Mouse (Mus musculus): ENCODE data around the gene Nckap5.

Gene Nckap5

DNA sequence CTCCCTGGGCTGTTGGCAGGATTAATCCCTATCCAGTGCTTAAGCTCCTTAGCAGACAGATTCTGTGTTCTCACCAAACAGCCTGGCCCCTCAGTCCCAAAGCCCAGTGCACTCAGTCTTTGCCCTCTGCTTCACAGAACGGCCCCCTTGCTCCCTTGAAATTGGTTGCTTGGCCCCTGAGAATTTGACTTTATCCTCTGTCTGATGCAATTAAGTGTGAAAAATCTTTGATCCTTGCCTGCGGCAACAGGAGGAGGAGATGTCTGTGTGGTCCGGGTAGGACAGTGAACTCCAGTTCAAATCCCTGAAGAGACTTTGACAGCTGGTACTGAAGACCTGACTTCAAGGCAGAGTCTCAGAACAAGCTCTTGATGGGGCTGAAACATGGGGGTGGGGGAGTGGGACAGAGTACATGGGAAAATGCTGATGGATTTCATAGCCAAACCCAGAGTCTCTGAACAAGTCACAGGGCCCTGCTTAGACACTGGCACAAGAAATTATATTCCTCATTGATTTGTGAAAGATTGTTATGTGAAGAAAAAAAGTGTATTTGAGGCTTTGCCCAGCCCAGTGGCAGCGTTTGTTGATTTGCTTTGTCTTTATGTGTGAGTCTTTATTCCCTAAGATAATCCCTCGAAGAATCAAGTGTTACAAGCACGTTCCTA lies 65.0 kb downstream of the Nckap5 start:
- no peak for DNase-seq (ENCODE audit: low spot score in 2 of 2)

DNA sequence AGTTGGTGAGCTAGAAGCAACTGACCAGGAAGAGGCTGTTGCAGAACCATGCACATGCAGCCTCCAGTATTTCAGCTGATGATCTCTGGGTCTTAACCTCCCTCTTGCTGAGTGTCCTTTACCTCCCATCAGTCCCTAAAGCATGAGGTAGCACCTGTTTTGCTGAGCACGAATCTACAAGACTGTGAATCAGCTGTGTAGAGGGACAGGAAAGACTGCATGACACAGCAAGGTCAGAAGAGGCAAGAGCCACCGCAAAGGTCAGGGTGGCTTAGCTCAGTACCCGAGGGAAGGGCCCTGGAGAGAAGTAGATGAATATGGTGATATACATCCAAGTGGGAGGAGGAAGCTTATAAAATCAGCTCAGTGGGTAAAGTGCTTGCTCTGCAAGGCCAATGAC lies 66.4 kb downstream of the Nckap5 start:
- DNase-seq (ENCODE audit: low spot score in 2 of 2): no peak

GRCm38 (mm10) chr1:126763192-126763591 lies 67.4 kb downstream of the Nckap5 start:
- DNase-seq (ENCODE audit: low spot score in 2 of 2): no peak

- no peak for DNase-seq (ENCODE audit: low spot score in 2 of 2)
Observed at GRCm38 (mm10) chr1:126760386-126760785, 70.2 kb downstream of the Nckap5 start.

- no peak for DNase-seq (ENCODE audit: low spot score in 2 of 2)
Observed at GRCm38 (mm10) chr1:126755682-126756081, 74.9 kb downstream of the Nckap5 start.

- DNase-seq (ENCODE audit: low spot score in 2 of 2): no peak
Observed at GRCm38 (mm10) chr1:126753611-126754010, 77.0 kb downstream of the Nckap5 start.

- no peak for DNase-seq (ENCODE audit: low spot score in 2 of 2)
Observed at GRCm38 (mm10) chr1:126752247-126753037, 78.2 kb downstream of the Nckap5 start.

GRCm38 (mm10) chr1:126751137-126751536 lies 79.5 kb downstream of the Nckap5 start:
- DNase-seq (ENCODE audit: low spot score in 2 of 2): no peak

DNA sequence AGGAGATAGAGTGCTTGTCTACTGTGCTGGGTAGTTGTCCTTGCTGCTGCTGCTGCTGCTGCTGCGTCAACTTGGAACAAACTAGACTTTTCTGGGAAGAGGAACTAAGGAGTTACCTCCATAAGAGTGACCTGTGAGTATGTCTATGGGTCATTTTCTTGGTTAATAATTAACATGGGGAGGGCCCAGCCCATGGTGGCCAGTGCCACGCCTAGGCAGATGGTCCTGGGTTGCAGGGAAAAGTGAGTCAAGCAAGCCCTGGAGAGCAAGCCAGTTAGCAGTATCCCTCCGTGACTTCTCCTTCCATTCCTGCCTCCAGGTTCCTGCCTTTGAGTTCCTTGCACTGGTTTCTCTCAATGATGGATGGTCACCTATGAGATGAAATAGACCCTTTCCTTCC lies 80.4 kb downstream of the Nckap5 start:
- no peak for DNase-seq (ENCODE audit: low spot score in 2 of 2)

- DNase-seq (ENCODE audit: low spot score in 2 of 2): no peak
Observed at GRCm38 (mm10) chr1:126747914-126748313, 82.7 kb downstream of the Nckap5 start.

GRCm38 (mm10) chr1:126745482-126746136 lies 85.0 kb downstream of the Nckap5 start:
- no peak for DNase-seq (ENCODE audit: low spot score in 2 of 2)

GRCm38 (mm10) chr1:126744631-126745305 lies 85.8 kb downstream of the Nckap5 start:
- DNase-seq (ENCODE audit: low spot score in 2 of 2): no peak

DNA sequence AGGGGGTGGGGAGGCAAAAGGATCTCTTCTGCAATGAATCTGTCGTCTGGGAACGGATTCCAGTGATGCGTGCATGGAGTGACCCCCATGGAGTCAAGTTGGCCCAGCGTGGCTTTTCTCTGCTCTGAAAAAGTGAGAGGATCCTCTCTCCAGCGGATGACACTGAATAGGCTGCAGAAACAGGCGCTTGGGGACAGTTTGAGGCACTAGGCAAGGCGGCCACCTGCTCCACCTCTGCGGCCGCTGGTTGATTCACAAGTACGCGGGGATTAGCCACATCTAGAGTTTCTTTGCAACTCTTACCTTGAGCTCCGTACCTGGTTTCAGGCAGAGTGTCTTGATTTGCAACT lies 92.3 kb downstream of the Nckap5 start:
- no peak for DNase-seq (ENCODE audit: low spot score in 2 of 2)

GRCm38 (mm10) chr1:126737554-126738290 lies 92.9 kb downstream of the Nckap5 start:
- DNase-seq (ENCODE audit: low spot score in 2 of 2): peak; percentile 25 to 47

DNA sequence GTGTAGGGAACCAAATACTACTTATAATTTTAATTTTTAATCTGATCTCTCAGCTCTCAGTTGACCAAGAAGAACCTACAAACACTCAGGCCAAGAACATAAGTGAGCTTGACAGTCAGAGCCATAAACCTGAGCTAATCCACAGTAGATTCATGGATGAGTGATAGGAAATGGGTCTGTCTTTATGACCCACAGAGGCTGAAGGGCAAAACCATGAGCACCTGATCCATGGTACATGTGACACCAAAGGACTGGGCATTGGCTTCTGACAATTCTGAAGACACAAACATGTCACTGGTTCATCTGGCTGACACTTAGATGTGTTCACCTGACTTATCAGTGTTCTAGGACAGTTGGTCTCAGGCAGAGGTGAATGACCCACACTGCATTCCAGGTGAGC lies 98.9 kb downstream of the Nckap5 start:
- DNase-seq (ENCODE audit: low spot score in 2 of 2): no peak

DNA sequence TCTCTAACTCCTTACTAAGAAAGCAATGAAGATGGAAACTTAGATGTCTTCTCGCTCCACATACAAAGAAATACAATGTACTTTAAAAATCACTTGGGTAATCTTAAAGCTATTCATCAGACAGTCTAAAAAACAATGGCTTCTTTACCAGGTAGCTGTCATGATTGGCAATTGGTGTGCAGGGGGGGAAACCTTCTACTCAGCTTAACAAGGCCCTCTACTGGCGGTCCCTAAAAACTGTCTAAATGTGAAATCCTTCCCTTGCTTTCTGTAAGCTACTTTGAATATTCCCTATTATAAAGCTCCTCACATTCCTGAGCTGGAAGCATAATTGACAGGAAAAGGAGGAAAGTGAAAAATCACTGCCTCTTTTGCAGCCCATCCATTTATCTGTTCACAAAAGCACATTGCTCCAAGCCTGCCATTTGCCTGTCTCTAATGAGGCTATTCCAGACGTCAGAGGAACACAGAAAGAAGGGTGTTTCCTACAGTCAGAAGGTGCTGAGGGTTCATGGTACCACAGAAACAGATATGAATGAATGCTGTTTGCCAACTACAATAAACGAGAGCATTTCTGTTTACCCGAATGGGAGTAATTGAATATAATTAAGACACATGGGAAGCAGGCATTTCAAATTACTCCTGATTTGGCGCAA lies 104.1 kb downstream of the Nckap5 start:
- peak in 1 of 2 experiments; percentile 17 for DNase-seq (ENCODE audit: low spot score in 2 of 2)

DNA sequence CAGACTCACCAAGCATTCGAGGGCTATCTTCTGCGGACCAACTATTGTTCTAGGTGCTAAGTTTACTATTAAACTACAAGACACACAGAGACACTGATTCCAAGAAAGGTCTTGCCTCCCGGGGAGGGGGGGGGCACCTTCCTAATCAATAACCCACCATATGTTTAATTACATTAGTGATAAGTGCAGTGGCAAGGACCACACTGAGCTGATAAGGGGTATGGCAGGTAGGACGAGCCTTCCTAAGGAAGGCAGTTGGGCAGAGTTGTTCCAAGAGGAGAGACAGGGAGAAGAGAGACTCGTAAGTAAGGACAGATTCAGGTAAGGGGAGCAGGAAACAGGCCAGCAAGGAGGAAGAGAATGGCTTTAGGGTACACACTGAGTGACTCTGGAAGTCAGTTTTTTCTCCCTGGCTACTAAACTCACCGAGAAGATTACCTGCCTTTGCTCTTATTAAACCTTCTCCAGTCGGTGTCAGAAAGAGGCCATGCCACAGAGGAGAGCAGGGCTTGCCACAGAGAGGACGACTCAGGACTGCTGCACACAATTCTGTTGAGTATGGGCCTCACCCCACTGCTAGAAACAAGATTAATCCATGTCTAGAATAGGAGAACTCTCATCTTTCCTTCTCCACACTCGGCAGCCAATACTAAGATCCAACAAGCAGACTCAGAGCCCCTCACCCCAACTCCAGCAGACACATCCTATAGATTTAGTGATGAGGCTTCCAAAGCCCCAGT lies 104.8 kb downstream of the Nckap5 start:
- no peak for DNase-seq (ENCODE audit: low spot score in 2 of 2)

DNA sequence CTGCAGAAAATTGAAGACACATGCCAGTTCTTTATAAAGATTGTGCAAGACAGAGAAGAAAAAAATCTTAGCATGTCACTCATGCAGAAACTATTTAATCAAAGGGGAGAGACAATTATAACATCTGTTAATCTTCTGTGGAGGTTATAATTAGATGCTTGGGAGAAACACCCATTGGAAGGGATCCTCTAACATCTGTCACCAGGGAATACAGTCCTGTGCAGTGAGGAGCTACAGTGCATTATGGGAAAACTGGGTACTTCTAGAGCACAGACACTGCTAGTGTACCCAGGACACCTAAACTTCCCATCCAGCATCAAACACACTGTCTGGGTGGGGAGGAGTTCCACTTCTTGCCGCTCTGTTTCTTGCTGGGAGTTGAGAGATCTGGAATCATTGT lies 108.7 kb downstream of the Nckap5 start:
- no peak for DNase-seq (ENCODE audit: low spot score in 2 of 2)

DNA sequence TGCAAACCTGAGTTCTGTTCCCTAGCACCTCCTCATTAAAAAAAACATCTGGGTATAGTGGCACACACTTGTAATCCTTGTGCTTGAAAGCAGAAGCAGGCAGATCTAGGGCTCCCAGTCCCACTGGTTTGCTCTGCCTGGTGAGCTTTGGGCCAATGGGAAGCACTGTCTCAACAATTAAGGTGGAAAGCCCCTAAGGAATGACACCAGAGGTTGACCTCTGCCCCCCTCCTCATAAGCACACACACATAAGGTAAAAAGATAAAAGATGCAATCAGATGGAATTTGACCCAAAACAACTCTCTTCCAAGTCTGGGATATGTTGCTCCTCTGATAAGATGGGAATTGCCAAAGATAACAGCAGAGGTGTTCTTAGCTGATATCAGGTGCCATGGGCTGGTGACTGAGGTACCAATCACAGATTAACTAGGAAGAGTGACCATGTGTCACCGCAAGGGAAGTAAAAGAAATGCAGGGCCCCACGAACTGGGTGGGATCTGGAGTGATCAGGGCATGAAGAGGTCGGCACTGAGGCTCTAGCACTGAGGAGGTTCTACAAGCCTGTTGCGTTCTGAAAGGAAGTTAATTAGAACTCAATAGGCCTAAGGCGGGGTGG lies 110.8 kb downstream of the Nckap5 start:
- DNase-seq (ENCODE audit: low spot score in 2 of 2): no peak

DNA sequence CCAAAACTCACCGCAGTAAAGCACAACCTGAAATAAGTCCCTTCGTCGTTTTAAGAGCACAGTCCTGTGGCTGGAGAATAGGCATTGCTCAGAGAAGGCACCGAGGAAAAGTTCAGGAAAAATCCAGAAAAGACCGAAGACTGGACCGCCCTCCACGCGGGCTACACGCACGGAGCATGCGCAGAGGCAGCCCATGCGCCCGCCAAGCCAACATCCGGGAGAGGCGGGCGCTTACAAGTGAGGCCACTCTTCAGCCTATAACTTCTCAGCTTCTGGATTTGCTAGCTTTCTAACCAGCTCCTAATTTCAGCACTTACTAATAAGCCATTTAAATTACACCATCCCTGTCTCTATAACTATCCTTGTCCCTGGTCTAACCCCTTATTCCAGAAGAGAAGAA lies 124.0 kb downstream of the Nckap5 start:
- no peak for DNase-seq (ENCODE audit: low spot score in 2 of 2)

Data from frontal cortex, postnatal 10 days (tissue).